Mouse (Mus musculus) intestine, embryonic 14.5 days (tissue): Measurements from ENCODE around the gene Lce1f. TPM values are rescaled to one million over a fixed set of nuclear protein-coding genes. Genes with fewer than 3 reads are reported as not detected.
"Not testable (repeated sequence)": the region's sequence is repeated elsewhere in the genome, so short reads cannot be mapped to it uniquely, and the experiment has no call there.

Experiments
- ATAC-seq: fragments of 200-750 bp; cut with Nextera tagmentation; replicated peaks from 2 replicates; pipeline ENCODE4 v1.8.0; 2017; ENCODE audit warnings: low read depth, moderate number of reproducible peaks, moderate TSS enrichment, moderate library complexity; ENCODE audit not compliant: low FRiP score, low TSS enrichment
- DNase-seq: peaks from one replicate; pipeline ENCODE4 v3.0.0-alpha.2; 2018; ENCODE audit warnings: low spot score
- H3K27ac ChIP-seq: fragments of 300-500 bp; sonication (generic); 2 replicates; pipeline ENCODE4 v1.5.1; 2014; ENCODE audit warnings: low read depth, mild to moderate bottlenecking, control low read depth
- H3K27me3 ChIP-seq: fragments of 300-500 bp; sonication (generic); replicated peaks from 2 replicates; pipeline ENCODE4 v1.6.1; 2014; ENCODE audit warnings: low read length, control low read depth; ENCODE audit not compliant: control insufficient read depth, insufficient read depth
- H3K36me3 ChIP-seq: fragments of 300-500 bp; sonication (generic); 2 replicates; pipeline ENCODE4 v1.6.1; 2014; ENCODE audit warnings: low read length, control low read depth; ENCODE audit not compliant: control insufficient read depth, insufficient read depth
- H3K4me1 ChIP-seq: fragments of 300-500 bp; sonication (generic); replicated peaks from 2 replicates; pipeline ENCODE4 v1.6.1; 2014; ENCODE audit warnings: low read length, control low read depth, mixed read lengths; ENCODE audit not compliant: control insufficient read depth, insufficient read depth
- H3K4me2 ChIP-seq: fragments of 300-500 bp; sonication (generic); 2 replicates; pipeline ENCODE4 v1.6.1; 2014; ENCODE audit warnings: low read length
- H3K4me3 ChIP-seq: fragments of 300-500 bp; sonication (generic); 2 replicates; pipeline ENCODE4 v1.5.1; 2014; ENCODE audit warnings: low read depth, low read length, control low read depth, mixed read lengths
- H3K9ac ChIP-seq: fragments of 300-500 bp; sonication (generic); 2 replicates; pipeline ENCODE4 v1.6.1; 2014; ENCODE audit warnings: mild to moderate bottlenecking, low read length
- H3K9me3 ChIP-seq: fragments of 300-500 bp; sonication (generic); 2 replicates; pipeline ENCODE4 v1.6.1; 2016; ENCODE audit warnings: low read length, control low read depth; ENCODE audit not compliant: control insufficient read depth
- WGBS: fragments of 180-500 bp; shearing (Covaris S2); extraction: QIAGEN DNeasy Blood & Tissue Kit; methylation state at CpG from one replicate; pipeline ENCODE4 v1.1.7; 2014; 5-methylcytosine and 5-hydroxymethylcytosine counted together
- polyA plus RNA-seq: library from polyadenylated mRNA; unstranded; fragments of >200 nt; fragmentation: Nextera tagmentation; extraction: Ambion mirVana; gene quantifications from 2 replicates; pipeline ENCODE4 v1.2.1, GENCODE M21; 2014

Lce1f gene
- polyA plus RNA-seq, 1 experiment from 2014 or later, result not detected

- Histone ChIP-seq H3K27ac (no peak overlapping the region), H3K4me2 (no peak overlapping the region), H3K4me1 (no peaks in the 10 kb centered on the region), H3K9me3 (no peaks in the 10 kb centered on the region), H3K4me3 (no peak overlapping the region), H3K36me3 (no peaks in the 10 kb centered on the region), H3K9ac (no peak overlapping the region), H3K27me3 (no peaks in the 10 kb centered on the region)
- no peak for ATAC-seq
- no peak for DNase-seq
Measured at GRCm38 (mm10) chr3:92691688-92692087, 28.5 kb downstream of the Lce1f start.

- not testable (repeated sequence) for H3K4me3 ChIP-seq, H3K4me2 ChIP-seq, DNase-seq, ATAC-seq, H3K27ac ChIP-seq, H3K36me3 ChIP-seq, H3K4me1 ChIP-seq, H3K9me3 ChIP-seq, H3K27me3 ChIP-seq, H3K9ac ChIP-seq
- WGBS, result 78% methylated on average over 16 of the region's 16 CpGs
Measured at GRCm38 (mm10) chr3:92689154-92689553, 31.0 kb downstream of the Lce1f start.

DNA sequence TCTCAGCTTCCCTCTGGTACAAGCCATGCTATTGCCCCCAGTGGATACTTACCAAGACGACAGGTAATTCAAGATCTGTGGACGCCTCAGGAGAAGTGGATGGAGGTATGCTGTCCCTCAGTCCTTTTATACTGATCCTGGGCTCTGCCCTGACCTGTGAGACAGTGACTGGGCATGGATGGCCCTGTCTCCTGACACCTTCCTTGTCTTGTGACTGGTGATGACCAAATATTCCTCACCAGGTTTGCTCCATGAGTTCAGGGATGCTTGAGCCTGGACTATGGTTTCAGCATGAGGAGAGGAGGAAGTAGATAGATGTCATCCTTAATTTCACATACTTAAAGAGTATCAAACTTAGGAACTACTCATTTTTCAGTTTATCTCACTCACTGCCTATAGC, 33.0 kb downstream of the Lce1f start, which contains the start of gene Lce1d:
TSS of gene Lce1d (minus strand) at position 101 of the 400 bp plus-strand sequence.
- 56% methylated on average over 2 of the region's 2 CpGs for WGBS
- Histone ChIP-seq H3K9me3 (no peaks in the 10 kb centered on the region), H3K27ac (no peak within 1 kb of the TSS), H3K4me2 (no peak within 1 kb of the TSS), H3K4me3 (no peak within 1 kb of the TSS), H3K4me1 (no peaks in the 10 kb centered on the region), H3K9ac (no peak within 1 kb of the TSS), H3K27me3 (no peaks in the 10 kb centered on the region), H3K36me3 (no peaks in the 10 kb centered on the region)
- ATAC-seq (no peak), DNase-seq (no peak)

GRCm38 (mm10) chr3:92678947-92679346, 41.2 kb downstream of the Lce1f start, which contains the start of gene Lce1c:
TSS of gene Lce1c (plus strand) at chr3:92679247.
- ATAC-seq (no peak), DNase-seq (no peak)
- Histone ChIP-seq H3K4me2 (no peak within 1 kb of the TSS), H3K27me3 (no peaks in the 10 kb centered on the region), H3K9me3 (no peaks in the 10 kb centered on the region), H3K27ac (no peak within 1 kb of the TSS), H3K36me3 (no peaks in the 10 kb centered on the region), H3K9ac (no peak within 1 kb of the TSS), H3K4me1 (no peaks in the 10 kb centered on the region), H3K4me3 (no peak within 1 kb of the TSS)
- 86% methylated on average over 4 of the region's 4 CpGs for WGBS

DNA sequence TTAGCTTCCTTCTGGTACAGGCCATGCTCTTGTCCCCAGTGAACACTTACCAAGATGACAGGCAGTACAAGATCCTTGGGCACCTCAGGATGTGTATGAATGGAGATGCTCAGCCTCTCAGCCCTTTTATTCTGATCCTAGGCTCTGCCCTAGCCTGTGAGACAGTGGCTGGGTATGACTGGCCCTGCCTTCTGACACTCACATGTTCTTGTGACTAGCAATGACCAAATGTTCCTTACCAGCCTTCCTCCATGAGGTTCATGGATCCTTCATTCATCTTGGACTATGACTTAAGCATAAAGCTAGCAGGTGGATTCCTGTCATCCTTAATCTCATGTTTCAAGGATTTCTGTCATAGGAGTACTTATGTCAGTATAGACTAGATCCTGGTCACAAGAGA, 49.9 kb downstream of the Lce1f start, which contains the start of gene Lce1a2:
TSS of gene Lce1a2 (minus strand) at position 101 of the 400 bp plus-strand sequence.
- H3K4me2 ChIP-seq, result no peak within 1 kb of the TSS
- H3K4me3 ChIP-seq, result no peak within 1 kb of the TSS
- H3K27ac ChIP-seq, result no peak within 1 kb of the TSS
- no peak for DNase-seq
- H3K9me3 ChIP-seq, result no peaks in the 10 kb centered on the region
- no peak within 1 kb of the TSS for H3K9ac ChIP-seq
- H3K4me1 ChIP-seq, result no peaks in the 10 kb centered on the region
- no peak for ATAC-seq
- no peaks in the 10 kb centered on the region for H3K36me3 ChIP-seq
- no peaks in the 10 kb centered on the region for H3K27me3 ChIP-seq

Other genes with a start within 250 kb of the Lce1f start
- 1.0 and 1.5 TPM in 2 replicates for gene Sprr1a, start 234.5 kb downstream of the Lce1f start, polyA plus RNA-seq
- gene Sprr4, start 219.9 kb downstream of the Lce1f start, polyA plus RNA-seq, result not detected in 2 replicates
- gene 2310046K23Rik, start 185.8 kb downstream of the Lce1f start, polyA plus RNA-seq, result not detected in 2 replicates
- gene Ivl, start 146.6 kb downstream of the Lce1f start, polyA plus RNA-seq, result 0.27 TPM in 1 of 2 replicates, not detected in the other
- not detected in 2 replicates for gene Smcp, start 131.4 kb downstream of the Lce1f start, polyA plus RNA-seq
- not detected in 2 replicates for gene 2210017I01Rik, start 112.9 kb downstream of the Lce1f start, polyA plus RNA-seq
- gene Lce6a, start 98.7 kb downstream of the Lce1f start, polyA plus RNA-seq, result not detected in 2 replicates
- gene Lce1a1, start 72.0 kb downstream of the Lce1f start, polyA plus RNA-seq, result not detected in 2 replicates
- gene Lce1b, start 63.4 kb downstream of the Lce1f start, polyA plus RNA-seq, result not detected in 2 replicates
- gene Lce1a2, start 50.0 kb downstream of the Lce1f start, polyA plus RNA-seq, result not detected in 2 replicates
- not detected in 2 replicates for gene Lce1c, start 41.1 kb downstream of the Lce1f start, polyA plus RNA-seq
- not detected in 2 replicates for gene Lce1d, start 33.1 kb downstream of the Lce1f start, polyA plus RNA-seq
- gene Lce1e, start 11.3 kb downstream of the Lce1f start, polyA plus RNA-seq, result not detected in 2 replicates
- gene Gm38119, start 18.7 kb upstream of the Lce1f start, polyA plus RNA-seq, result not detected in 2 replicates
- gene Lce1g, start 32.0 kb upstream of the Lce1f start, polyA plus RNA-seq, result not detected in 2 replicates
- gene Lce1h, start 44.7 kb upstream of the Lce1f start, polyA plus RNA-seq, result not detected in 2 replicates
- not detected in 2 replicates for gene Lce1i, start 58.5 kb upstream of the Lce1f start, polyA plus RNA-seq
- gene Lce1j, start 70.2 kb upstream of the Lce1f start, polyA plus RNA-seq, result not detected in 2 replicates
- not detected in 2 replicates for gene Lce1k, start 87.5 kb upstream of the Lce1f start, polyA plus RNA-seq
- gene Kprp, start 106.9 kb upstream of the Lce1f start, polyA plus RNA-seq, result not detected in 2 replicates
- gene Lce1l, start 130.9 kb upstream of the Lce1f start, polyA plus RNA-seq, result not detected in 2 replicates
- gene 2310050C09Rik, start 149.9 kb upstream of the Lce1f start, polyA plus RNA-seq, result not detected in 2 replicates
- not detected in 2 replicates for gene Lce3a, start 205.9 kb upstream of the Lce1f start, polyA plus RNA-seq
- gene Lce3b, start 212.6 kb upstream of the Lce1f start, polyA plus RNA-seq, result not detected in 2 replicates
- 0.35 TPM in 1 of 2 replicates, not detected in the other for gene Lce3c, start 224.1 kb upstream of the Lce1f start, polyA plus RNA-seq
- not detected in 2 replicates for gene Lce3d, start 237.0 kb upstream of the Lce1f start, polyA plus RNA-seq
- gene Lce3e, start 246.7 kb upstream of the Lce1f start, polyA plus RNA-seq, result not detected in 2 replicates